Mouse (Mus musculus) C2C12 (cell line): ENCODE measurements around the gene Gm15517.

Source experiments
- CTCF ChIP-seq: IDR thresholded peaks from one replicate; pipeline ENCODE4 v1.5.1; 2011; ENCODE audit not compliant: control insufficient read depth, insufficient read depth, insufficient read length
- FOSL1 ChIP-seq: IDR thresholded peaks from one replicate; pipeline ENCODE4 v1.8.0; 2011; ENCODE audit warnings: mild to moderate bottlenecking, low read length; ENCODE audit not compliant: poor library complexity, insufficient read depth, severe bottlenecking
- USF1 ChIP-seq: IDR thresholded peaks from one replicate; pipeline ENCODE4 v1.6.1; 2011; ENCODE audit warnings: low read depth, mild to moderate bottlenecking, control low read depth, moderate library complexity

GRCm38 (mm10) chr7:44269397-44269796 lies 8.2 kb downstream of the Gm15517 start:
- TF ChIP-seq CTCF (no peak), FOSL1 (no peak), USF1 (no peak)
